Mouse (Mus musculus) MEL (cell line): Measurements from ENCODE around the gene Tpst2. TPM values are rescaled to one million over a fixed set of nuclear protein-coding genes. Genes with fewer than 3 reads are reported as not detected.

Source experiments
- DNase-seq: peaks from one replicate; pipeline ENCODE4 v3.0.0; 2011; ENCODE audit warnings: low read depth, low spot score
- H3K27ac ChIP-seq: 2 replicates; pipeline ENCODE4 v1.5.1; 2012; ENCODE audit warnings: low read depth, mild to moderate bottlenecking, control low read depth, low read length, moderate library complexity; ENCODE audit not compliant: control insufficient read depth
- H3K27me3 ChIP-seq, 2 experiments: fragments of 150-350 bp in 1 of 2; sonication (generic) in 1 of 2; 2 replicates each; pipeline ENCODE4 v1.6.1; 2012; ENCODE audit warnings: low read length in 2 of 2, mild to moderate bottlenecking in 2 of 2, improper control_type of control experiment in 1 of 2, moderate library complexity in 1 of 2; ENCODE audit not compliant: insufficient read depth in 2 of 2, control insufficient read depth in 1 of 2
- H3K36me3 ChIP-seq, 2 experiments: 2 replicates each; pipeline ENCODE4 v1.6.1; 2012 to 2014; ENCODE audit warnings: low read length in 2 of 2, improper control_type of control experiment in 1 of 2, inconsistent platforms in 1 of 2, mild to moderate bottlenecking in 1 of 2; ENCODE audit not compliant: insufficient read depth in 2 of 2, control insufficient read depth in 1 of 2
- H3K4me1 ChIP-seq, 2 experiments: fragments of 150-350 bp in 1 of 2; sonication (generic) in 1 of 2; 2 replicates each; pipeline ENCODE4 v1.6.1; 2012; ENCODE audit warnings: low read length in 2 of 2, improper control_type of control experiment in 1 of 2, mild to moderate bottlenecking in 1 of 2; ENCODE audit not compliant: insufficient read depth in 2 of 2, control insufficient read depth in 1 of 2
- H3K4me3 ChIP-seq, 2 experiments: fragments of 150-350 bp in 1 of 2; sonication (generic) in 1 of 2; 2 replicates each; pipeline ENCODE4 v1.5.1; 2012; ENCODE audit warnings: low read depth in 2 of 2, low read length in 2 of 2, mild to moderate bottlenecking in 2 of 2, moderate library complexity in 2 of 2, control low read depth in 1 of 2, improper control_type of control experiment in 1 of 2; ENCODE audit not compliant: control insufficient read depth in 1 of 2, insufficient read depth in 1 of 2
- H3K79me2 ChIP-seq: 2 replicates; pipeline ENCODE4 v1.6.1; 2012; ENCODE audit warnings: mild to moderate bottlenecking, low read length, moderate library complexity; ENCODE audit not compliant: control insufficient read depth, poor library complexity, insufficient read depth
- H3K9ac ChIP-seq: 2 replicates; pipeline ENCODE4 v1.6.1; 2012; ENCODE audit warnings: low read depth, mild to moderate bottlenecking, control low read depth, low read length, moderate library complexity; ENCODE audit not compliant: control insufficient read depth, poor library complexity, severe bottlenecking
- H3K9me3 ChIP-seq: fragments of 150-350 bp; sonication (generic); replicated peaks from 2 replicates; pipeline ENCODE4 v1.6.1; 2012; ENCODE audit warnings: mild to moderate bottlenecking, low read length, improper control_type of control experiment, moderate library complexity; ENCODE audit not compliant: insufficient read depth
- CHD1 ChIP-seq: IDR thresholded peaks from 2 replicates; pipeline ENCODE4 v1.6.1; 2012; ENCODE audit warnings: low read depth, mild to moderate bottlenecking, inconsistent platforms, low read length, improper control_type of control experiment
- CHD2 ChIP-seq: IDR thresholded peaks from 2 replicates; pipeline ENCODE4 v1.6.1; 2011; ENCODE audit warnings: low read length, improper control_type of control experiment
- ETS1 ChIP-seq: IDR thresholded peaks from 2 replicates; pipeline ENCODE4 v1.6.1; 2012; ENCODE audit warnings: low read depth, mild to moderate bottlenecking, inconsistent platforms, low read length, improper control_type of control experiment, moderate library complexity
- HCFC1 ChIP-seq: IDR thresholded peaks from 2 replicates; pipeline ENCODE4 v1.6.1; 2012; ENCODE audit warnings: low read depth, mild to moderate bottlenecking, inconsistent platforms, low read length, improper control_type of control experiment, moderate library complexity
- MAFK ChIP-seq: IDR thresholded peaks from 2 replicates; pipeline ENCODE4 v1.6.1; 2011; ENCODE audit warnings: low read depth, mild to moderate bottlenecking, low read length, improper control_type of control experiment, borderline replicate concordance
- MAZ ChIP-seq: IDR thresholded peaks from 2 replicates; pipeline ENCODE4 v1.6.1; 2012; ENCODE audit warnings: low read depth, mild to moderate bottlenecking, inconsistent platforms, low read length, improper control_type of control experiment
- MYB ChIP-seq: IDR thresholded peaks from 2 replicates; pipeline ENCODE4 v1.6.1; 2011; ENCODE audit warnings: mild to moderate bottlenecking, low read depth, low read length, improper control_type of control experiment
- MYC ChIP-seq: IDR thresholded peaks from 2 replicates; pipeline ENCODE4 v1.6.1; 2011; ENCODE audit warnings: low read depth, mild to moderate bottlenecking, low read length, improper control_type of control experiment, moderate library complexity
- POLR2AphosphoS2 ChIP-seq: IDR thresholded peaks from 2 replicates; pipeline ENCODE4 v1.6.1; 2011; ENCODE audit warnings: low read length, improper control_type of control experiment
- TCF12 ChIP-seq: IDR thresholded peaks from 2 replicates; pipeline ENCODE4 v1.6.1; 2014; ENCODE audit warnings: low read depth, mild to moderate bottlenecking, inconsistent platforms, low read length, improper control_type of control experiment, moderate library complexity
- UBTF ChIP-seq: IDR thresholded peaks from 2 replicates; pipeline ENCODE4 v1.6.1; 2012; ENCODE audit warnings: low read depth, mild to moderate bottlenecking, inconsistent platforms, low read length, improper control_type of control experiment, moderate library complexity, borderline replicate concordance; ENCODE audit not compliant: insufficient read depth
- USF1 ChIP-seq: IDR thresholded peaks from 2 replicates; pipeline ENCODE4 v1.6.1; 2014; ENCODE audit warnings: low read depth, mild to moderate bottlenecking, inconsistent platforms, low read length, improper control_type of control experiment, moderate library complexity
- ZC3H11A ChIP-seq: IDR thresholded peaks from 2 replicates; pipeline ENCODE4 v1.6.1; 2012; ENCODE audit warnings: low read depth, mild to moderate bottlenecking, inconsistent platforms, low read length, improper control_type of control experiment
- polyA plus RNA-seq, 2 experiments: library from polyadenylated mRNA; stranded (reverse) in 1 of 2; unstranded in 1 of 2; fragments of >175 nt in 1 of 2; fragments of >200 nt in 1 of 2; gene quantifications; 2 replicates each; pipeline versions ENCODE4 v1.2.1 to v1.2.4; 2012; ENCODE audit warnings: low replicate concordance in 2 of 2, low read depth in 1 of 2; ENCODE audit not compliant: insufficient read length in 2 of 2, insufficient read depth in 1 of 2, missing spikeins in 1 of 2
- total RNA-seq: library from RNA; depleted of rRNA; stranded (reverse); fragments of 300-350 nt; gene quantifications from 2 replicates; pipeline ENCODE4 v1.2.3, GENCODE M21; 2012

Tpst2 gene
- total and polyA plus RNA-seq, 3 experiments: 57.8 to 86.1 TPM; not detected in 1

DNA sequence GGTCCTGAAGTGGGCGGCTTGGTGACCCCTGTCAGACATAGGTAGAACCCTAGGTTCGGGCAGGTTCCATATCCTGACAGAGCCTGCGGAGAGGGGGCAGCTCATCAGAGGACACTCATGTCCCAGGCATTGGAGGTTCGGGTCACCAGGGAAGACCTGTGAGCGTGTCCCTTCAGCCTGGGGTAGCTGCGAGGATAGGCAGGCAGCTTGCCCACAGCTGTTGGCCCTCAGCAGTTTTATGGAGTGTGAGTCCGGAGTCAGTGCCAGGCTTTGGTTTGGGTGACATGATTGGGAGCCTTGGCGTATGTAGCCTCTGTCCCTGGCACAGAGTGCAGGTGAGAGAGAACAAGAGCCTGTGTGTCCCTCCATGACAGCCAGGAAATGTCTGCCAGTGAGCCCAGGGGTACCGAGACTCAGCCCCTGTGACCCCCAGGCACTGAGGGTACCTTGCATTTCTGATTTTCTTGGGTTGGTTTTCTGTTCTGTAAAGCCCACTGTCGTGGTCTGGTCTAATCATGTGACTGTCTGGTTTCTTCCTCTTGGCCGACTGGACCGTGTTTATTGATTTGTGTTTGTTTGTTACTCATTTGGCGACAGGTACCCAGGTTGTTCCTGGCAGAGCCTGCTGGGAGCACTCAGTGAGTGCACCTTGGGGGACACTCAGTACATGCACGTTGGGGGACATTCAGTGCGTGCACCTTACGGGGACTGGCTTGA, 13.5 kb downstream of the Tpst2 start:
- Histone ChIP-seq H3K4me3 (no peak overlapping the region), H3K9me3 (no peaks in the 10 kb centered on the region), H3K79me2 (peaks cover 62% of the 10 kb centered on the region)
- no peak for TF ChIP-seq CHD1
- TF ChIP-seq CHD2: no peak
- TF ChIP-seq, all 39 proteins: peak for 0
- peaks cover 0 to 31% of the 10 kb centered on the region in 2 experiments; a peak in 2 of 4 replicates for H3K36me3 ChIP-seq
- H3K27ac ChIP-seq: no peak overlapping the region
- no peaks in the 10 kb centered on the region for H3K27me3 ChIP-seq
- peaks cover 7 to 46% of the 10 kb centered on the region in 2 experiments for H3K4me1 ChIP-seq
- no peak overlapping the region for H3K9ac ChIP-seq
- DNase-seq: no peak

DNA sequence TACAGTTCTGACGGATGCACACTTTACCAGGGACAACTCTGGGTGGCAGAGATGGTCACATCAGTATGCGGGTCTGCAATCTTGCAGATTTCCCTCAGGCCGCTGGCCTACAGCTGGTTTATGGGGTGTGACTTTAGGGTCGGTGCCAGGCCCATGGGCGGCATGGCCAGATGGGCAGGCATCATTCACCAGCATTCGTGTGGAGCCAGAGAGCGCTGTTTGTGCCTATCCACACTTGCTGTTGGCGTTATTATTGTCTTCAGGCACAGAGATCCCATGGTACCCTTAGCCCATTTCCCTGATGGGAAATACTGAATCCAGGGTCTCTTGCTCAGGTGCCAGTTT, 14.0 kb downstream of the Tpst2 start:
- Histone ChIP-seq H3K79me2 (peaks cover 60% of the 10 kb centered on the region), H3K36me3 (peaks cover 0 to 29% of the 10 kb centered on the region in 2 experiments; a peak in 2 of 4 replicates), H3K27me3 (no peaks in the 10 kb centered on the region), H3K9ac (no peak overlapping the region), H3K27ac (no peak overlapping the region), H3K4me3 (no peak overlapping the region), H3K9me3 (no peaks in the 10 kb centered on the region), H3K4me1 (peaks cover 10 to 46% of the 10 kb centered on the region in 2 experiments)
- TF ChIP-seq CHD1 (no peak), MYC (no peak), MAFK (no peak), USF1 (no peak), TCF12 (no peak), MAZ (no peak), ZC3H11A (no peak), POLR2AphosphoS2 (no peak)
- DNase-seq: no peak

GRCm38 (mm10) chr5:112291866-112292265, 15.4 kb downstream of the Tpst2 start:
- Histone ChIP-seq H3K27me3 (no peaks in the 10 kb centered on the region), H3K4me3 (no peak overlapping the region), H3K27ac (no peak overlapping the region), H3K9ac (no peak overlapping the region), H3K9me3 (no peaks in the 10 kb centered on the region), H3K36me3 (peaks cover 0 to 32% of the 10 kb centered on the region in 2 experiments; a peak in 2 of 4 replicates), H3K4me1 (peaks cover 15 to 47% of the 10 kb centered on the region in 2 experiments), H3K79me2 (peaks cover 64% of the 10 kb centered on the region)
- TF ChIP-seq MYB (no peak), POLR2AphosphoS2 (no peak), ETS1 (no peak), UBTF (no peak), HCFC1 (no peak)
- no peak for DNase-seq
